Mouse (Mus musculus): ENCODE data around the gene 9130019O22Rik. TPM values are rescaled to one million over a fixed set of nuclear protein-coding genes. Genes with fewer than 3 reads are reported as not detected.

9130019O22Rik gene
- polyA plus RNA-seq, 1 experiment from 2014 or later, result 7.9 TPM

Other genes with a start within 250 kb of the 9130019O22Rik start
- 0.24 and 0.47 TPM in 2 replicates for gene Spn, start 249.3 kb downstream of the 9130019O22Rik start, polyA plus RNA-seq (2015; fragmentation: Nextera tagmentation; extraction: Ambion mirVana)
- gene Cd2bp2, start 191.1 kb downstream of the 9130019O22Rik start, polyA plus RNA-seq (2015; fragmentation: Nextera tagmentation; extraction: Ambion mirVana), result 61.7 and 63.6 TPM in 2 replicates
- gene Tbc1d10b, start 178.7 kb downstream of the 9130019O22Rik start, polyA plus RNA-seq (2015; fragmentation: Nextera tagmentation; extraction: Ambion mirVana), result 27.0 and 29.8 TPM in 2 replicates
- gene Mylpf, start 178.3 kb downstream of the 9130019O22Rik start, polyA plus RNA-seq (2015; fragmentation: Nextera tagmentation; extraction: Ambion mirVana), result 14.0 and 21.2 TPM in 2 replicates
- gene Zfp553, start 154.1 kb downstream of the 9130019O22Rik start, polyA plus RNA-seq (2015; fragmentation: Nextera tagmentation; extraction: Ambion mirVana), result 36.8 and 37.4 TPM in 2 replicates
- 21.7 and 28.9 TPM in 2 replicates for gene Sept1, start 154.0 kb downstream of the 9130019O22Rik start, polyA plus RNA-seq (2015; fragmentation: Nextera tagmentation; extraction: Ambion mirVana)
- 61.9 and 63.0 TPM in 2 replicates for gene Zfp771, start 142.9 kb downstream of the 9130019O22Rik start, polyA plus RNA-seq (2015; fragmentation: Nextera tagmentation; extraction: Ambion mirVana)
- gene Dctpp1, start 126.5 kb downstream of the 9130019O22Rik start, polyA plus RNA-seq (2015; fragmentation: Nextera tagmentation; extraction: Ambion mirVana), result 161 and 190 TPM in 2 replicates
- gene Sephs2, start 113.1 kb downstream of the 9130019O22Rik start, polyA plus RNA-seq (2015; fragmentation: Nextera tagmentation; extraction: Ambion mirVana), result 66.9 and 69.3 TPM in 2 replicates
- gene Itgal, start 90.9 kb downstream of the 9130019O22Rik start, polyA plus RNA-seq (2015; fragmentation: Nextera tagmentation; extraction: Ambion mirVana), result 1.4 and 2.3 TPM in 2 replicates
- gene Zfp768, start 41.6 kb downstream of the 9130019O22Rik start, polyA plus RNA-seq (2015; fragmentation: Nextera tagmentation; extraction: Ambion mirVana), result 16.8 and 18.1 TPM in 2 replicates
- 9.5 TPM in 2 replicates for gene Zfp747, start 11.1 kb downstream of the 9130019O22Rik start, polyA plus RNA-seq (2015; fragmentation: Nextera tagmentation; extraction: Ambion mirVana)
- gene E430018J23Rik, start 6.5 kb upstream of the 9130019O22Rik start, polyA plus RNA-seq (2015; fragmentation: Nextera tagmentation; extraction: Ambion mirVana), result 6.7 and 7.0 TPM in 2 replicates
- 9.0 and 10.0 TPM in 2 replicates for gene Zfp764, start 19.7 kb upstream of the 9130019O22Rik start, polyA plus RNA-seq (2015; fragmentation: Nextera tagmentation; extraction: Ambion mirVana)
- 23.0 and 24.0 TPM in 2 replicates for gene Zfp688, start 34.9 kb upstream of the 9130019O22Rik start, polyA plus RNA-seq (2015; fragmentation: Nextera tagmentation; extraction: Ambion mirVana)
- 6.4 and 6.5 TPM in 2 replicates for gene Zfp689, start 62.0 kb upstream of the 9130019O22Rik start, polyA plus RNA-seq (2015; fragmentation: Nextera tagmentation; extraction: Ambion mirVana)
- gene Prr14, start 72.4 kb upstream of the 9130019O22Rik start, polyA plus RNA-seq (2015; fragmentation: Nextera tagmentation; extraction: Ambion mirVana), result 37.1 and 40.4 TPM in 2 replicates
- 12.2 and 13.3 TPM in 2 replicates for gene Fbrs, start 92.0 kb upstream of the 9130019O22Rik start, polyA plus RNA-seq (2015; fragmentation: Nextera tagmentation; extraction: Ambion mirVana)
- 51.2 and 63.7 TPM in 2 replicates for gene Srcap, start 124.8 kb upstream of the 9130019O22Rik start, polyA plus RNA-seq (2015; fragmentation: Nextera tagmentation; extraction: Ambion mirVana)
- 13.8 and 15.4 TPM in 2 replicates for gene Gm42715, start 132.4 kb upstream of the 9130019O22Rik start, polyA plus RNA-seq (2015; fragmentation: Nextera tagmentation; extraction: Ambion mirVana)
- 4.7 and 7.7 TPM in 2 replicates for gene Tmem265, start 174.2 kb upstream of the 9130019O22Rik start, polyA plus RNA-seq (2015; fragmentation: Nextera tagmentation; extraction: Ambion mirVana)
- 34.0 and 40.5 TPM in 2 replicates for gene Phkg2, start 186.2 kb upstream of the 9130019O22Rik start, polyA plus RNA-seq (2015; fragmentation: Nextera tagmentation; extraction: Ambion mirVana)
- gene Ccdc189, start 201.4 kb upstream of the 9130019O22Rik start, polyA plus RNA-seq (2015; fragmentation: Nextera tagmentation; extraction: Ambion mirVana), result 12.8 and 15.7 TPM in 2 replicates
- 46.9 and 49.0 TPM in 2 replicates for gene Rnf40, start 201.6 kb upstream of the 9130019O22Rik start, polyA plus RNA-seq (2015; fragmentation: Nextera tagmentation; extraction: Ambion mirVana)
- 12.1 and 12.2 TPM in 2 replicates for gene Zfp629, start 228.6 kb upstream of the 9130019O22Rik start, polyA plus RNA-seq (2015; fragmentation: Nextera tagmentation; extraction: Ambion mirVana)